Mouse (Mus musculus): ENCODE data around the gene Ppip5k1. TPM values are rescaled to one million over a fixed set of nuclear protein-coding genes. Genes with fewer than 3 reads are reported as not detected.
"Not testable (repeated sequence)": the region's sequence is repeated elsewhere in the genome, so short reads cannot be mapped to it uniquely, and the experiment has no call there.

Gene Ppip5k1
- total RNA-seq (2015): 4.5 and 4.6 TPM in 2 replicates
- total RNA-seq (2017): 8.3 and 11.3 TPM in 2 replicates

DNA sequence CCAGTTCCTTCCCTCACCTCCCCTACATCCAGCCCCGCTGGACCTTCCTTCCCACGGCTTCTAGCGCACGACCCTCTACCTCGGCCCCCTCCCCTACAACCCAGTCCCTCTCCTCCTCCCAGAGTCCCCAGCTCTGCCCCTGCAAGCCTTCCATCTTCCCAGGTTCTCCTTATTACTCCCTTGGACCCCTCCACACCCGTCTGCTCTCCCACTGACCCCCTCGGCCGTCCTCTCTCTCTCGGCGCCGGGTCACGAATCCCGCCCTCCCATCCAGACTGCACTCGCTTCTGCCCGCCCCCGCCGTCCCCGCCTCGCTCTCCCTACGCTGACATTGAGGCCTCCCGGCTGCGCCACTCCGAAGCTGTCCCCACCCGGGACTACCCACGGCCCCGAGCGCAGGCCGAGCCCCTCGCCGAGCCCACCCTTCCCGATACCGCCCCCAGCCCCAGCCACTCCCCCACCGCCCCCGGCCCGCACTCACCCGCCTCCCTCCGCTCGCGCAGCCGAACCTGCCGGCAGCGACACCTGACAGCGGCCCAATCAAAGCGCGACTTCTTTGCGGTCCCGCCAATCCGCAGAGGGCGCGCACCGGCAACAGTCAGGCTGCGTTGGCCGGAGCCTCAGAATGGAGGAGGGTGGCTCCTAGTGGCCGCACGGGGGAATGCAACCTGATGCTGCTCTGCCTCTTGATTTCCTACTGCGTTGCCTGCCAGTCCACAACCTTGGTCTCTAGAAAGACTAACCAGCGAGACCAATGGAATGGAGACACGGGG lies at the start of gene Ppip5k1:
Gene Ppip5k1 (minus strand): TSS at position 577 of the 773 bp plus-strand sequence.
- peak; percentile 98 for ATAC-seq (replicated peaks; ENCODE audit: poor library complexity)

- ATAC-seq (replicated peaks; ENCODE audit: poor library complexity): no peak
Measured at GRCm38 (mm10) chr2:121403296-121403695, 48.1 kb upstream of the Ppip5k1 start.

GRCm38 (mm10) chr2:121396624-121397023 lies 41.4 kb upstream of the Ppip5k1 start:
- peak; percentile 83 for ATAC-seq (replicated peaks; ENCODE audit: poor library complexity)

DNA sequence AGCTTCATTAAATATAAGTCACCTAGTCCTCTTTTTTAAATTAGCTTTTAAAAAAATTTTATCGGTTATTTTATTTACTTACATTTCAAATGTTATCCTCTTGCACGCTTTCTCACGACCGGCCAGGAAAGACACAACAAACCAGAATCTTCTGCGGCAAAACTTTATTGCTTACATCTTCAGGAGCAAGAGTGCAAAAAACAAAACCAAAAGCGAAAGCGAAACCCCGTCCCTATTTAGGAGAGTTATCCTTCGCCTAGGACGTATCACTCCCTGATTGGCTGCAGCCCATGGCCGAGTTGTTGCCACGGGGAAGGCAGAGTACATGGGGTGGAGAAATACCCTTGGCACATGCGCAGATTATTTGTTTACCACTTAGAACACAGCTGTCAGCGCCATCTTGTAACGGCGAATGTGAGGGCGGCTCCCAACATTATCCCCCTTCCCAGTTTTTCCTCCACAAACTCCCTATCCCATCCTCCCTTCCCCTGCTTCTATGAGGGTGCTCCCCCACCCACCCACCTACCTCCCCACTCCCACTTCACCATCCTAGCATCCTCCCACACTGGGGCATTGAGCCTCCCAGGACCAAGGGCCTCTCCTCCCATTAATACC lies 31.9 kb upstream of the Ppip5k1 start, which contains the start of gene Strc:
Gene Strc (minus strand): TSS at position 208 of the 615 bp plus-strand sequence.
- ATAC-seq (replicated peaks; ENCODE audit: poor library complexity): not testable (repeated sequence)

- no peak for ATAC-seq (replicated peaks; ENCODE audit: poor library complexity)
Measured at GRCm38 (mm10) chr2:121374766-121375165, 19.6 kb upstream of the Ppip5k1 start.

- ATAC-seq (replicated peaks; ENCODE audit: poor library complexity): no peak
Measured at GRCm38 (mm10) chr2:121372266-121372665, 17.1 kb upstream of the Ppip5k1 start.

DNA sequence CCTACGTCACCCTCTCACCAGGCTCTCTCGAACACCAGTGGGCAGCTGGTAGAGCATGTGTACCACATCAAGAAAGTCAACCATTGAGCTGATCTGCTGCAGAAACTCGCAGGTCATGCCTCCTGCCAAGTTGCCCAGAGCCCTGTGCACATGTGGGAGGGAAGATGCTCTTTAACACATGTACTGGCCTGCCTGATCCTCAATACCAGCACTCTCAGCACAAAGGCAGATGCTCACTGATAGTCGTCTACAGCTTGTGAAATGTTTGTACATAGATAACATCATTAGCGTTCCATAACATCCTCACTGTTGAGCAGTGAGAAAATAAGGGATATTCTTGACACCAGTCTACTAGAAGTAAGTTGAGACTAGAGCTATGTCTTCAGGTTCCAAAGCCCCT lies 15.7 kb upstream of the Ppip5k1 start:
- no peak for ATAC-seq (replicated peaks; ENCODE audit: poor library complexity)

- ATAC-seq (replicated peaks; ENCODE audit: poor library complexity): no peak
Measured at GRCm38 (mm10) chr2:121368831-121369230, 13.6 kb upstream of the Ppip5k1 start.

DNA sequence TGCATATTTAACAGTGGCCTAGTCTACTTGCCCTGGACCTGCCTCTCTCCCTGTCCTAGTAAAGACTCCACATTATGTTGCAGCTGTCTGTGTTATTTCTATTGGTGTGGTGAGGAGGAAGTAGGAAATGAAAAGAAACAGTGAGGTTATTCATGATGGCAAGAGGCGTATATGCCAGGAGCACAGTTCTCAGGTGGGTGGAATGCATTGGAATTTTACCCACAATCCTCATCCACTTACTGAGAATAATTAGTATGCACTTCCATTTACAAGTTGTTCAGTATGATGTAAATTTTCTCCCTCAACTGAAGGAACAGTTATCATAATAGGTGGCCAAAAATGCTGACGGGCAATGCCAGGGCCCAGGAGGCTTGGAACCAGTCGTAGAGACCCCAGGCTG lies 8.5 kb upstream of the Ppip5k1 start:
- ATAC-seq (replicated peaks; ENCODE audit: poor library complexity): no peak

DNA sequence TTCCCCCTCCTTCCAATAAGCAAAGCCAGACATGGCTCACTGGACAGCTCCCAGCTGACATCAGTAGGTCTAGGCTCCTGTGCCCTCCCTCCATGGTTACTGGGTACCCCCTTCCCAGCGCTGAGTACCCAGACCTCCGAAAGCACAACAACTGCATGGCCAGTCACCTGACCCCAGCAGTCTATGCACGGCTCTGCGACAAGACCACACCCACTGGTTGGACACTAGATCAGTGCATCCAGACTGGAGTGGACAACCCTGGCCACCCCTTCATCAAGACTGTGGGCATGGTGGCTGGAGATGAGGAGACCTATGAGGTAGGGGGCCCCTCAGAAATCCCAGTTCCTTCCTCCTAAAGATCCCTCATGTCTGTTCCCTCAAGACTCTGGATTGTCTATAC lies 4.3 kb upstream of the Ppip5k1 start:
- ATAC-seq (replicated peaks; ENCODE audit: poor library complexity): no peak

- ATAC-seq (replicated peaks; ENCODE audit: poor library complexity): 0 out of 2 replicates have a peak, but pooled peaks have one; percentile 10
Measured at GRCm38 (mm10) chr2:121358381-121358780, 3.2 kb upstream of the Ppip5k1 start.

DNA sequence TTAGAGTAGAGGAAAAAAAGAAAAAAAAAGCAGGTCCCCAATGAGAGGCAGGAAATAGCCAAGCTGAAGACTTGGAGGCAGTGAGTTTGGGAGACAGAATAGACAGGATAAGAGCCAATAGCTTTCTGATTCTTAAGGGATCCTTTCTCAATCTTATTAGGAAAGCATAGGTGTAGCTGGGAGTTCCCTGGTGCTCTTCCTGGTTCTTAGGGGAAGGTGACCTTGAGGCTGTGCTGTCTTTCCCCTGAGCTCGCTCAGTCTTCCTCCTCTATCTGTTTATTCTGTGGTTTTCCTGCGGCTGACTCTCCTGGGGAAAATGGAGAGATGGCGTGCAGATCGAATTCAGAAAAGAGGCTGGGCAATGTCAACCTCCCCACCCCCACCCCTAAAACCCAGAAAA lies 2.8 kb upstream of the Ppip5k1 start:
- ATAC-seq (replicated peaks; ENCODE audit: poor library complexity): no peak

GRCm38 (mm10) chr2:121357494-121357893 lies 2.3 kb upstream of the Ppip5k1 start, which contains the start of gene Ckmt1:
Ckmt1 (plus strand) TSS chr2:121357714.
- no peak for ATAC-seq (replicated peaks; ENCODE audit: poor library complexity)

DNA sequence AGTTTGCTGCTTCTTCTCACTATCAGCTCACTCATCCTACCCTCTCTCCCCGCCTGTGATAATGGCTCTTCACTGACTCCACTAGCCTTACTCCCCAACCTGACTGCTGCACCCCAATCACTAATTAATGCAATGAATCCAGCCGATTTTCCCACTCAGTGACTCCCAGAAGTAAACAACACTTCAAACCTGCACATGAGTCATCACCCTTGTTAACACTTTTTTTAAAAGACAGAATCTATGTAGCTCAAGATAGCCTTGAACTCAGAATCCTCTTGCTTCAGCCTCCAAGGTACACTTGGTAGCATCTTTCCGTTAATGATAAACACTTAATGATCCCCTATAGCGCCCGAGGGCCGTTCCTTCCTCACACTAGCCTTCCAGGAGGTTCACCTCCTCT lies 818 bp downstream of the Ppip5k1 start:
- no peak for ATAC-seq (replicated peaks; ENCODE audit: poor library complexity)

- ATAC-seq (replicated peaks; ENCODE audit: poor library complexity): no peak
Measured at GRCm38 (mm10) chr2:121353156-121353555, 2.0 kb downstream of the Ppip5k1 start.

DNA sequence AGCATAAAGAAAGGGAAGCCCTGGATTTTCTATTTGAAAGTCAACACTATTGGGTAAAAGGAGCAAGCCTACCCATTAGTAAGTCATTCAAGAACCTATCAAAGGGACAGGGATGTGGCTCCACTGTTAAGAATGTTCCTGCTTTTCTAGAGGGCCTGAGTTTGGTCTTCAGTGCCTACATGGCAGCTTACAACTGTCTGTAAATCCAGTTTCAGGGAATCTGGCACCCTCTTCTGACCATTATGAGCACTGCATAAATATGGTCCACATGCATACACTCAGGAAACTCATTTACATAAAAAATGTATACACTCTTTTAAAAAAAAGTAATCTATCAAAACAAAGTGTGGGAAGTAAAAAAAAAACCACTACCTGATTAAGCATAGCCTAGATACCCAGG lies 16.1 kb downstream of the Ppip5k1 start:
- 0 out of 2 replicates have a peak, but pooled peaks have one; percentile 34 for ATAC-seq (replicated peaks; ENCODE audit: poor library complexity)

DNA sequence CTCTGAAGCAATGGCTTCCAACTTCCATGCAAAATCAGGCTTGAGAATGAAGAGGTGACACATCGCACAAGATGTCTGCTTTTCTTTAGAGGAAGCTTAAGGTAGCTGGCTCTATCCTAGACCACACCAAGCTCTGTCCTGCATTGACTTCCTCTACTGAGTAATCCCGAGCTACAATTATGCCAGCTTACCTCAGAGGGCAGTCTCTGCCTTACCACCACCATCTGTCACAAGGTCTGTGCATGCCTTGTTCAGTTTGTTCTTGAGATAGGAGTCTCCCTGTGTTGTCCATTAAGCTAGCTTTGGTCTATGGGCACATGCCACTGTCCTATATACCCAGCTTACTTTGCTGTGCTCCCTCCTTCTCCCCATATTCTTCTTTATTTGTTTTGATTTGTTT lies 25.7 kb downstream of the Ppip5k1 start:
- ATAC-seq (replicated peaks; ENCODE audit: poor library complexity): no peak

GRCm38 (mm10) chr2:121323693-121324470 lies 31.3 kb downstream of the Ppip5k1 start:
- no peak for ATAC-seq (replicated peaks; ENCODE audit: poor library complexity)

DNA sequence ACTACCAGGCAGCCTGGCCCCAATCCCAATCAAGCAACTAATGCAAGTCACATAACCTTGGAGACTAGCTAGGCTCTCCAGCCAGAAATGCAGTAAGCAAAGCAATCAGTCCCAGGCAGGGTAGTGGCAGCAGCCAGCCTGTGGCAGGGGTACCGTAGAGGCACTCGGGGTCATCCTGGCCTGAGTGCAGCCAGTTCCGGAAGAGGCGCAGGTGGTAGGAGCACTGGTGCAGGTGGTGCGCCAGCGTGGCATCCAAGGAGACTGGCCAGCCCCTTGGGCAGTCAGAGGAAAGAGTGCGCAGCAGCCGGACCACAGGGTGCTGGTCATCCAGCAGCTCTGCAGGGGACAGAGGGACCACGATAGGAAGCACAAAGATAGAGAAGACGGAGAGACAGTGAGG lies 32.2 kb downstream of the Ppip5k1 start:
- ATAC-seq (replicated peaks; ENCODE audit: poor library complexity): no peak

GRCm38 (mm10) chr2:121316278-121316677 lies 38.9 kb downstream of the Ppip5k1 start:
- peak; percentile 77 for ATAC-seq (replicated peaks; ENCODE audit: poor library complexity)

DNA sequence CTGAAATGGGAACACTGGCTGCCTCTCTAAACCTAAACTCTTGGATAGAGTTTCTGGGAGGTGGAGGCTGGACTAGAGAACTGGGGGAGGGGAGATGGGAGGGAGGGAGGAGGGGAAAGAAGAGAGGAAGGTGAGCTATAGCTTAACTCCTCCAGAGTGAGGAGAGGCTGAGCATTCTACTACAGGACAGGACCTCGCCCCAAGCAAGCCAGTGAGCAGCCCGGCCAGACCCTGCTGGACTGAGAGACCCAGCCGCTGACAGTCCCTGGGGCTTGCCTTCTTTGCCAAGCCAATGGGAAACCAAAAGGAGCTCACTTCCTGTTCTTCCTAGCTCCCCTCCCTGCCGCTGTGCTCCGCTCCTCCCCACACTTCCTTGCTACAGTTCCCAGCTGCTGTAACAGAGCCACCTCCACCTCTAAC lies 46.2 kb downstream of the Ppip5k1 start:
- ATAC-seq (replicated peaks; ENCODE audit: poor library complexity): peak; percentile 58; the same call in 1 of the 2 replicates

Measured in megakaryocyte progenitor cell, adult 5-6 weeks (primary cell).